Mouse (Mus musculus) spleen, adult 2 months (tissue): Measurements from ENCODE around the gene Pcdh15.

Experiments
- CTCF ChIP-seq: fragments of 200-500 bp; IDR thresholded peaks from 2 replicates; pipeline ENCODE4 v1.5.1; 2011; ENCODE audit warnings: mild to moderate bottlenecking, inconsistent platforms; ENCODE audit not compliant: insufficient read depth, insufficient read length, insufficient replicate concordance; ENCODE audit errors: extremely low read depth
- POLR2A ChIP-seq: fragments of 200-500 bp; IDR thresholded peaks from 2 replicates; pipeline ENCODE4 v1.6.1; 2011; ENCODE audit warnings: low read depth, low read length, inconsistent platforms

GRCm38 (mm10) chr10:74359526-74359925, 1260.4 kb downstream of the Pcdh15 start:
- no peak for TF ChIP-seq POLR2A
- no peak for TF ChIP-seq CTCF
